Mouse (Mus musculus) forebrain, embryonic 13.5 days (tissue): ENCODE measurements around the gene Svs1. TPM values are rescaled to one million over a fixed set of nuclear protein-coding genes. Genes with fewer than 3 reads are reported as not detected.
"Not testable (repeated sequence)": the region's sequence is repeated elsewhere in the genome, so short reads cannot be mapped to it uniquely, and the experiment has no call there.

Experiments used
- ATAC-seq: fragments of 200-750 bp; cut with Nextera tagmentation; 2 replicates; pipeline ENCODE4 v1.8.0; 2017
- H3K27ac ChIP-seq: fragments of 300-500 bp; sonication (generic); 2 replicates; pipeline ENCODE4 v1.5.1; 2015; ENCODE audit warnings: inconsistent platforms, mild to moderate bottlenecking, moderate library complexity
- H3K27me3 ChIP-seq: fragments of 300-500 bp; sonication (generic); 2 replicates; pipeline ENCODE4 v1.6.1; 2015; ENCODE audit warnings: mild to moderate bottlenecking, inconsistent platforms
- H3K36me3 ChIP-seq: fragments of 300-500 bp; sonication (generic); 2 replicates; pipeline ENCODE4 v1.6.1; 2015; ENCODE audit warnings: mild to moderate bottlenecking, inconsistent platforms; ENCODE audit not compliant: poor library complexity, severe bottlenecking
- H3K4me1 ChIP-seq: fragments of 300-500 bp; sonication (generic); 2 replicates; pipeline ENCODE4 v1.6.1; 2015; ENCODE audit warnings: inconsistent platforms
- H3K4me2 ChIP-seq: fragments of 300-500 bp; sonication (generic); 2 replicates; pipeline ENCODE4 v1.6.1; 2015; ENCODE audit warnings: inconsistent platforms, mild to moderate bottlenecking, moderate library complexity
- H3K4me3 ChIP-seq: fragments of 300-500 bp; sonication (generic); 2 replicates; pipeline ENCODE4 v1.5.1; 2015; ENCODE audit warnings: mild to moderate bottlenecking, inconsistent platforms
- H3K9ac ChIP-seq: fragments of 300-500 bp; sonication (generic); 2 replicates; pipeline ENCODE4 v1.6.1; 2015; ENCODE audit warnings: mild to moderate bottlenecking, inconsistent platforms
- H3K9me3 ChIP-seq: fragments of 300-500 bp; sonication (generic); replicated peaks from 2 replicates; pipeline ENCODE4 v1.6.1; 2016; ENCODE audit warnings: inconsistent platforms
- WGBS: fragments of 180-500 bp; shearing (Covaris S2); methylation state at CpG from one replicate; pipeline ENCODE4 v1.1.7; 2015; 5-methylcytosine and 5-hydroxymethylcytosine counted together
- polyA plus RNA-seq: library from polyadenylated mRNA; unstranded; fragments of >200 nt; fragmentation: Nextera tagmentation; extraction: Ambion mirVana; gene quantifications from 2 replicates; pipeline ENCODE4 v1.2.1, GENCODE M21; 2015

Gene Svs1
- polyA plus RNA-seq = not detected in 2 replicates

- Histone ChIP-seq H3K4me2 (no peak within 1 kb of the TSS), H3K9ac (no peak within 1 kb of the TSS), H3K4me1 (no peaks in the 10 kb centered on the region), H3K9me3 (no peaks in the 10 kb centered on the region), H3K27me3 (no peaks in the 10 kb centered on the region), H3K27ac (no peak within 1 kb of the TSS), H3K4me3 (no peak within 1 kb of the TSS), H3K36me3 (no peaks in the 10 kb centered on the region)
- WGBS = 68% methylated on average over 7 of the region's 7 CpGs
- ATAC-seq = no peak
Observed at GRCm38 (mm10) chr6:48986444-48986990, at the start of gene Svs1. TSS of gene Svs1 (plus strand) at chr6:48986861.

GRCm38 (mm10) chr6:48949596-48949995, 37.1 kb upstream of the Svs1 start:
- no peaks in the 10 kb centered on the region for H3K36me3 ChIP-seq
- 79% methylated on average over 2 of the region's 2 CpGs for WGBS
- ATAC-seq = no peak

GRCm38 (mm10) chr6:48950676-48951075, 36.0 kb upstream of the Svs1 start:
- no peak for ATAC-seq
- no peaks in the 10 kb centered on the region for H3K27me3 ChIP-seq
- H3K4me3 ChIP-seq = no peak overlapping the region
- H3K9ac ChIP-seq = no peak overlapping the region
- no peaks in the 10 kb centered on the region for H3K9me3 ChIP-seq
- H3K27ac ChIP-seq = no peak overlapping the region
- 89% methylated on average over 5 of the region's 5 CpGs for WGBS
- H3K36me3 ChIP-seq = no peaks in the 10 kb centered on the region
- H3K4me2 ChIP-seq = no peak overlapping the region
- no peaks in the 10 kb centered on the region for H3K4me1 ChIP-seq

More at GRCm38 (mm10) chr6:48949596-48949995, 37.1 kb upstream of the Svs1 start:
- no peak overlapping the region for H3K4me3 ChIP-seq
- no peak overlapping the region for H3K4me2 ChIP-seq
- H3K27ac ChIP-seq = no peak overlapping the region
- no peaks in the 10 kb centered on the region for H3K9me3 ChIP-seq
- no peaks in the 10 kb centered on the region for H3K27me3 ChIP-seq
- H3K9ac ChIP-seq = no peak overlapping the region
- H3K4me1 ChIP-seq = no peaks in the 10 kb centered on the region

- 95% methylated on average over 6 of the region's 6 CpGs for WGBS
- H3K27ac ChIP-seq = no peak overlapping the region
Observed at GRCm38 (mm10) chr6:48951630-48952029, 35.0 kb upstream of the Svs1 start.

GRCm38 (mm10) chr6:48953220-48953619, 33.4 kb upstream of the Svs1 start:
- H3K27ac ChIP-seq = no peak overlapping the region
- no peaks in the 10 kb centered on the region for H3K36me3 ChIP-seq
- no peaks in the 10 kb centered on the region for H3K27me3 ChIP-seq
- no peak for ATAC-seq
- 85% methylated on average over 5 of the region's 5 CpGs for WGBS
- no peaks in the 10 kb centered on the region for H3K9me3 ChIP-seq
- no peak overlapping the region for H3K9ac ChIP-seq
- H3K4me1 ChIP-seq = no peaks in the 10 kb centered on the region
- no peak overlapping the region for H3K4me2 ChIP-seq
- H3K4me3 ChIP-seq = no peak overlapping the region

More at GRCm38 (mm10) chr6:48951630-48952029, 35.0 kb upstream of the Svs1 start:
- H3K9me3 ChIP-seq = no peaks in the 10 kb centered on the region
- no peak overlapping the region for H3K4me3 ChIP-seq
- no peak overlapping the region for H3K9ac ChIP-seq
- no peaks in the 10 kb centered on the region for H3K4me1 ChIP-seq
- H3K36me3 ChIP-seq = no peaks in the 10 kb centered on the region
- H3K4me2 ChIP-seq = no peak overlapping the region
- no peaks in the 10 kb centered on the region for H3K27me3 ChIP-seq
- ATAC-seq = no peak

GRCm38 (mm10) chr6:48954211-48954610, 32.5 kb upstream of the Svs1 start:
- H3K4me3 ChIP-seq = no peak overlapping the region
- H3K9ac ChIP-seq = no peak overlapping the region

GRCm38 (mm10) chr6:48954946-48955345, 31.7 kb upstream of the Svs1 start:
- Histone ChIP-seq H3K4me2 (no peak overlapping the region), H3K36me3 (no peaks in the 10 kb centered on the region), H3K27me3 (no peaks in the 10 kb centered on the region), H3K9me3 (no peaks in the 10 kb centered on the region), H3K4me1 (no peaks in the 10 kb centered on the region), H3K9ac (no peak overlapping the region), H3K4me3 (no peak overlapping the region), H3K27ac (no peak overlapping the region)
- ATAC-seq = no peak
- WGBS = 65% methylated on average over 1 of the region's 1 CpGs

More at GRCm38 (mm10) chr6:48954211-48954610, 32.5 kb upstream of the Svs1 start:
- Histone ChIP-seq H3K9me3 (no peaks in the 10 kb centered on the region), H3K4me1 (no peaks in the 10 kb centered on the region), H3K27me3 (no peaks in the 10 kb centered on the region), H3K27ac (no peak overlapping the region), H3K36me3 (no peaks in the 10 kb centered on the region), H3K4me2 (no peak overlapping the region)
- 85% methylated on average over 5 of the region's 5 CpGs for WGBS
- ATAC-seq = no peak

- Histone ChIP-seq H3K9ac (no peak overlapping the region), H3K9me3 (no peaks in the 10 kb centered on the region), H3K36me3 (no peaks in the 10 kb centered on the region), H3K27ac (no peak overlapping the region), H3K4me1 (no peaks in the 10 kb centered on the region), H3K27me3 (no peaks in the 10 kb centered on the region), H3K4me3 (no peak overlapping the region), H3K4me2 (no peak overlapping the region)
- 88% methylated on average over 4 of the region's 4 CpGs for WGBS
- no peak for ATAC-seq
Observed at GRCm38 (mm10) chr6:48956785-48957184, 29.9 kb upstream of the Svs1 start.

GRCm38 (mm10) chr6:48958053-48958452, 28.6 kb upstream of the Svs1 start:
- Histone ChIP-seq H3K4me2 (no peak overlapping the region), H3K36me3 (no peaks in the 10 kb centered on the region), H3K27ac (no peak overlapping the region), H3K9me3 (no peaks in the 10 kb centered on the region), H3K4me3 (no peak overlapping the region), H3K4me1 (no peaks in the 10 kb centered on the region), H3K27me3 (no peaks in the 10 kb centered on the region), H3K9ac (no peak overlapping the region)
- WGBS = 71% methylated on average over 1 of the region's 1 CpGs
- ATAC-seq = no peak

- not testable (repeated sequence) for H3K36me3 ChIP-seq, H3K27me3 ChIP-seq, H3K4me2 ChIP-seq, H3K9me3 ChIP-seq, H3K4me3 ChIP-seq, ATAC-seq, H3K27ac ChIP-seq, H3K9ac ChIP-seq, H3K4me1 ChIP-seq
- WGBS = 33% methylated on average over 7 of the region's 7 CpGs
Observed at GRCm38 (mm10) chr6:48959151-48959550, 27.5 kb upstream of the Svs1 start.

- WGBS = 93% methylated on average over 5 of the region's 5 CpGs
- H3K4me1 ChIP-seq = not testable (repeated sequence)
Observed at GRCm38 (mm10) chr6:48966696-48967095, 20.0 kb upstream of the Svs1 start.

GRCm38 (mm10) chr6:48967868-48968267, 18.8 kb upstream of the Svs1 start:
- H3K36me3 ChIP-seq = no peaks in the 10 kb centered on the region

More at GRCm38 (mm10) chr6:48966696-48967095, 20.0 kb upstream of the Svs1 start:
- H3K9ac ChIP-seq, H3K27ac ChIP-seq, H3K4me3 ChIP-seq, H3K9me3 ChIP-seq, H3K27me3 ChIP-seq, H3K4me2 ChIP-seq, ATAC-seq, H3K36me3 ChIP-seq: not testable (repeated sequence)

GRCm38 (mm10) chr6:48974663-48975062, 12.0 kb upstream of the Svs1 start, which contains the start of gene Doxl2:
TSS of gene Doxl2 (plus strand) at chr6:48974963.
- Histone ChIP-seq H3K27ac (no peak within 1 kb of the TSS), H3K36me3 (no peaks in the 10 kb centered on the region)
- WGBS = 92% methylated on average over 2 of the region's 2 CpGs

More at GRCm38 (mm10) chr6:48967868-48968267, 18.8 kb upstream of the Svs1 start:
- Histone ChIP-seq H3K27ac (no peak overlapping the region), H3K4me3 (no peak overlapping the region), H3K9ac (no peak overlapping the region), H3K9me3 (no peaks in the 10 kb centered on the region), H3K27me3 (no peaks in the 10 kb centered on the region), H3K4me1 (no peaks in the 10 kb centered on the region), H3K4me2 (no peak overlapping the region)
- ATAC-seq = no peak

More at GRCm38 (mm10) chr6:48974663-48975062, 12.0 kb upstream of the Svs1 start, which contains the start of gene Doxl2:
- Histone ChIP-seq H3K4me2 (no peak within 1 kb of the TSS), H3K4me3 (no peak within 1 kb of the TSS), H3K9me3 (no peaks in the 10 kb centered on the region), H3K4me1 (no peaks in the 10 kb centered on the region), H3K9ac (no peak within 1 kb of the TSS), H3K27me3 (no peaks in the 10 kb centered on the region)
- ATAC-seq = no peak
